Mouse (Mus musculus) midbrain, embryonic 16.5 days (tissue): ENCODE data around the gene Hhipl1. TPM values are rescaled to one million over a fixed set of nuclear protein-coding genes. Genes with fewer than 3 reads are reported as not detected.

Experiments
- ATAC-seq: fragments of 200-750 bp; cut with Nextera tagmentation; 2 replicates; pipeline ENCODE4 v1.8.0; 2017; ENCODE audit warnings: moderate TSS enrichment
- H3K27ac ChIP-seq: fragments of 300-500 bp; sonication (generic); 2 replicates; pipeline ENCODE4 v1.5.1; 2014; ENCODE audit warnings: mild to moderate bottlenecking, low read length, mixed read lengths
- H3K27me3 ChIP-seq: fragments of 300-500 bp; sonication (generic); 2 replicates; pipeline ENCODE4 v1.6.1; 2014; ENCODE audit warnings: low read depth, low read length, mixed read lengths; ENCODE audit not compliant: control insufficient read depth, insufficient read depth
- H3K36me3 ChIP-seq: fragments of 300-500 bp; sonication (generic); 2 replicates; pipeline ENCODE4 v1.6.1; 2014; ENCODE audit warnings: mild to moderate bottlenecking, low read length, moderate library complexity, mixed read lengths; ENCODE audit not compliant: control insufficient read depth, insufficient read depth
- H3K4me1 ChIP-seq: fragments of 300-500 bp; sonication (generic); 2 replicates; pipeline ENCODE4 v1.6.1; 2014; ENCODE audit warnings: mild to moderate bottlenecking, low read length, mixed read lengths; ENCODE audit not compliant: control insufficient read depth, insufficient read depth
- H3K4me2 ChIP-seq: fragments of 300-500 bp; sonication (generic); 2 replicates; pipeline ENCODE4 v1.6.1; 2014; ENCODE audit warnings: mild to moderate bottlenecking, low read length, mixed read lengths
- H3K4me3 ChIP-seq: fragments of 300-500 bp; sonication (generic); 2 replicates; pipeline ENCODE4 v1.5.1; 2014; ENCODE audit warnings: low read depth, mild to moderate bottlenecking, low read length, moderate library complexity, mixed read lengths
- H3K9ac ChIP-seq: fragments of 300-500 bp; sonication (generic); 2 replicates; pipeline ENCODE4 v1.6.1; 2014; ENCODE audit warnings: low read depth, low read length, mixed read lengths
- H3K9me3 ChIP-seq: fragments of 300-500 bp; sonication (generic); replicated peaks from 2 replicates; pipeline ENCODE4 v1.6.1; 2014; ENCODE audit warnings: mild to moderate bottlenecking, low read length, mixed read lengths; ENCODE audit not compliant: control insufficient read depth, poor library complexity, severe bottlenecking
- WGBS: fragments of 180-500 bp; shearing (Covaris S2); extraction: QIAGEN DNeasy Blood & Tissue Kit; methylation state at CpG from one replicate; pipeline ENCODE4 v1.1.7; 2014; 5-methylcytosine and 5-hydroxymethylcytosine counted together
- polyA plus RNA-seq: library from polyadenylated mRNA; unstranded; fragments of >200 nt; fragmentation: Nextera tagmentation; extraction: Ambion mirVana; gene quantifications from 2 replicates; pipeline ENCODE4 v1.2.1, GENCODE M21; 2015

Gene Hhipl1
- polyA plus RNA-seq, 1 experiment from 2014 or later, result 2.7 TPM

DNA sequence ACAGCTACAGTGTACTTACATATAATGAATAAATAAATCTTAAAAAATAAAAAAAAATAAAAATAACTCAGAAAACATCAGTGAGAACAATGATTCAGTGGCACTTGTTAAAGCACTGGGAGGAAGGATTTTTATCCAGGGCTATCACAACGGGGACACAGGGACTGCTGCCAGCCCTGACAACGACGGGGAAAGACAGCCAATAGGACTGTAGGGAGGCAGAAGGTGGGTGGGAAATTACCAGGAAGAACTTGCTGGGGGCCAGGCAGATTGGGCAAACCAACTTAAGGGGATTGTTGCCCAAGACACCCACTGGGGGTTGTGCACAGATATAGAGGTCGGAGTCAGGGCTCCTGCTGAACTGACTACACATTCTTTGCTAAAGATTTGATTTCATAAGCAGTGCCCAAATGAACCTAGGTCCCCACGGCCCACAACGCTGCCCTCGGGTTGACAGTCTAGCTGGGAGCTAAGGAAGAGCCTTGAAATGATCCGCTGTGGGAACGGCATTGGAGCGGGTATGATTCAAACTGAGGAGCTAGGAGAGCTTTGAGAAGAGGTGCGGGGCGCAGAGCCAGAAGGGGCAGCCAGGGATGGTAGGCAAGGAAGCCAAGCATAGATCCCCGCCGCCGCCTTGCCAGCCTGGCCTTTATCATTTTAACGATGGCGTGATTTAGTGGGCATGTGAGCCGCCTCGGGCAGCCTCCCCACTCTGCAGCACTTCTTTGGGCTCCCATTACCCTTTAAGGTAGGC is 17.8 kb upstream of the Hhipl1 start:
- Histone ChIP-seq H3K9me3 (no peaks in the 10 kb centered on the region), H3K27ac (no peak overlapping the region), H3K4me2 (no peak overlapping the region), H3K4me1 (peaks cover 22% of the 10 kb centered on the region), H3K27me3 (no peaks in the 10 kb centered on the region), H3K36me3 (no peaks in the 10 kb centered on the region), H3K9ac (no peak overlapping the region), H3K4me3 (no peak overlapping the region)
- WGBS, result 77% methylated on average over 19 of the region's 19 CpGs
- no peak for ATAC-seq

GRCm38 (mm10) chr12:108292419-108292818 is 13.7 kb upstream of the Hhipl1 start:
- H3K4me2 ChIP-seq, result peak overlapping the region; percentile 44
- no peaks in the 10 kb centered on the region for H3K9me3 ChIP-seq
- peak; percentile 80 for ATAC-seq
- H3K4me1 ChIP-seq, result 0 out of 2 replicates have a peak, but pooled peaks cover 4% of the 10 kb centered on the region
- no peak overlapping the region for H3K27ac ChIP-seq
- no peak overlapping the region for H3K9ac ChIP-seq
- no peaks in the 10 kb centered on the region for H3K27me3 ChIP-seq
- 11% methylated on average over 9 of the region's 9 CpGs for WGBS
- H3K4me3 ChIP-seq, result no peak overlapping the region
- H3K36me3 ChIP-seq, result no peaks in the 10 kb centered on the region

- WGBS, result 5% methylated on average over 8 of the region's 8 CpGs
- peak; percentile 40; the same call in 1 of the 2 replicates for ATAC-seq
- H3K27ac ChIP-seq, result no peak overlapping the region
- H3K4me2 ChIP-seq, result peak overlapping the region; percentile 44
- H3K36me3 ChIP-seq, result no peaks in the 10 kb centered on the region
- H3K9me3 ChIP-seq, result no peaks in the 10 kb centered on the region
- 0 out of 2 replicates have a peak, but pooled peaks cover 4% of the 10 kb centered on the region for H3K4me1 ChIP-seq
- H3K4me3 ChIP-seq, result no peak overlapping the region
- H3K9ac ChIP-seq, result no peak overlapping the region
- no peaks in the 10 kb centered on the region for H3K27me3 ChIP-seq
Measured at GRCm38 (mm10) chr12:108292957-108293356, 13.1 kb upstream of the Hhipl1 start.

- Histone ChIP-seq H3K9ac (no peak overlapping the region), H3K27ac (no peak overlapping the region), H3K4me3 (no peak overlapping the region), H3K4me2 (no peak overlapping the region), H3K4me1 (0 out of 2 replicates have a peak, but pooled peaks cover 4% of the 10 kb centered on the region), H3K27me3 (no peaks in the 10 kb centered on the region), H3K36me3 (no peaks in the 10 kb centered on the region), H3K9me3 (no peaks in the 10 kb centered on the region)
- WGBS, result 72% methylated on average over 3 of the region's 3 CpGs
- ATAC-seq, result no peak
Measured at GRCm38 (mm10) chr12:108294620-108295019, 11.4 kb upstream of the Hhipl1 start.

DNA sequence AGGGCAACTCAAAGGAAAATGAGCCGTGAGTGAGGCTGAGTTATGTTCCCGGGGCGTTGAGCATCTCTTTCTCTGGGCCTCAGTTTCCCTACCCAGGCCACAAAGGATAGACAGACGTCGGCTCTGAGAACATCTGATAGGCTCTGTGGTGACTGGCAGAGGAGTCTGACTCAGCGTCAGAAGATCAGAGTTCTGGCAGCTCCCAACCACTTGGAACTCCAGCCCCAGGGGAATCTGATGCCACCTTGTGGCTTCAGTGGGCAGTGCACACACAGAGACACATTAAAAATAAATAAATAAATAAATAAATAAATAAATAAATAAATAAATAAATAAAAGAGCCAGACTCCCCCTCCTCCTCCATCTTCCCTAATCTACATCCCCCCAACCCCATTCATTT is 9.0 kb upstream of the Hhipl1 start:
- no peak overlapping the region for H3K27ac ChIP-seq
- H3K4me1 ChIP-seq, result 0 out of 2 replicates have a peak, but pooled peaks cover 4% of the 10 kb centered on the region
- H3K9me3 ChIP-seq, result no peaks in the 10 kb centered on the region
- no peaks in the 10 kb centered on the region for H3K36me3 ChIP-seq
- no peak for ATAC-seq
- no peak overlapping the region for H3K9ac ChIP-seq
- H3K27me3 ChIP-seq, result no peaks in the 10 kb centered on the region
- no peak overlapping the region for H3K4me3 ChIP-seq
- H3K4me2 ChIP-seq, result no peak overlapping the region
- WGBS, result 86% methylated on average over 6 of the region's 6 CpGs

DNA sequence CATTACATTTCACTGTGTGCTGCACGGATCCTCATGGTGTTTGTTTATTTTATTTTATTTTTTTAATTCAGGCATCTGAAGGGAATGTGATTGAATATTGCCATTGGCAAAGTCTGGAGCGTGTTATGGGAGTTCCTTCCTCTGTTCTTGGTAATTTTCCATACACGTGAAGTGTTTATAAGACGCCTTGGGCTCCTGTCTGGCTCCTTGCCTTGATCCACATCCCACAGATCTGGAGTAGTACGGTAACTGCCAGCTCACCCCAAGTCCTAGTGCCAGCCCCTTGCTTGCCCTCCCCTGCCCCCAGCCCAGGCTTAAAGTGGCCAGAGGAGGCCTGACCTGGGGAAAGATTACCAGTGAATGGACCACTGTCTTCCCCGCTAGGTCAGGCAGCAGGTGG is 5.1 kb upstream of the Hhipl1 start:
- no peaks in the 10 kb centered on the region for H3K36me3 ChIP-seq
- no peaks in the 10 kb centered on the region for H3K9me3 ChIP-seq
- H3K4me3 ChIP-seq, result no peak overlapping the region
- 79% methylated on average over 6 of the region's 6 CpGs for WGBS
- ATAC-seq, result no peak
- no peaks in the 10 kb centered on the region for H3K27me3 ChIP-seq
- no peak overlapping the region for H3K27ac ChIP-seq
- no peak overlapping the region for H3K9ac ChIP-seq
- H3K4me2 ChIP-seq, result no peak overlapping the region
- peaks cover 3% of the 10 kb centered on the region; the same call in 1 of the 2 replicates for H3K4me1 ChIP-seq

- no peaks in the 10 kb centered on the region for H3K9me3 ChIP-seq
- 65% methylated on average over 6 of the region's 6 CpGs for WGBS
- no peak for ATAC-seq
Measured at GRCm38 (mm10) chr12:108303778-108304365, 2.2 kb upstream of the Hhipl1 start.

GRCm38 (mm10) chr12:108305172-108305571 is 898 bp upstream of the Hhipl1 start:
- 78% methylated on average over 8 of the region's 8 CpGs for WGBS
- no peak overlapping the region for H3K4me2 ChIP-seq

More at GRCm38 (mm10) chr12:108303778-108304365, 2.2 kb upstream of the Hhipl1 start:
- H3K27me3 ChIP-seq, result no peaks in the 10 kb centered on the region
- no peaks in the 10 kb centered on the region for H3K36me3 ChIP-seq
- no peak overlapping the region for H3K9ac ChIP-seq
- H3K4me2 ChIP-seq, result no peak overlapping the region
- H3K4me3 ChIP-seq, result no peak overlapping the region
- H3K4me1 ChIP-seq, result peaks cover 4% of the 10 kb centered on the region; the same call in 1 of the 2 replicates
- no peak overlapping the region for H3K27ac ChIP-seq

GRCm38 (mm10) chr12:108307553-108307952 is 1.5 kb downstream of the Hhipl1 start:
- peaks cover 4% of the 10 kb centered on the region; the same call in 1 of the 2 replicates for H3K4me1 ChIP-seq
- H3K9ac ChIP-seq, result no peak overlapping the region
- H3K36me3 ChIP-seq, result no peaks in the 10 kb centered on the region
- H3K27ac ChIP-seq, result no peak overlapping the region
- H3K4me3 ChIP-seq, result no peak overlapping the region
- no peak for ATAC-seq
- H3K4me2 ChIP-seq, result no peak overlapping the region
- H3K27me3 ChIP-seq, result no peaks in the 10 kb centered on the region
- WGBS, result 26% methylated on average over 14 of the region's 14 CpGs
- no peaks in the 10 kb centered on the region for H3K9me3 ChIP-seq

More at GRCm38 (mm10) chr12:108305172-108305571, 898 bp upstream of the Hhipl1 start:
- H3K36me3 ChIP-seq, result no peaks in the 10 kb centered on the region
- H3K9ac ChIP-seq, result no peak overlapping the region
- no peaks in the 10 kb centered on the region for H3K27me3 ChIP-seq
- ATAC-seq, result no peak
- H3K27ac ChIP-seq, result no peak overlapping the region
- H3K4me3 ChIP-seq, result no peak overlapping the region
- no peaks in the 10 kb centered on the region for H3K9me3 ChIP-seq
- peaks cover 4% of the 10 kb centered on the region; the same call in 1 of the 2 replicates for H3K4me1 ChIP-seq
